Mouse (Mus musculus): Measurements from ENCODE around the gene Eif2ak2. TPM values are rescaled to one million over a fixed set of nuclear protein-coding genes. Genes with fewer than 3 reads are reported as not detected.
A peak's percentile ranks its signal among the peaks of the same experiment; 100 is the strongest.

Eif2ak2 gene
- total RNA-seq (2021): 10 to 100 TPM; 18.8 to 20.7 TPM
- long read RNA-seq, experiment 1, full-length matches to known transcripts: 1 of 1 reads
- long read RNA-seq, experiment 1, partial matches to known transcripts: 0 of 1 reads
- long read RNA-seq, experiment 1, other reads (novel, unspliced or antisense): 0 of 1 reads
- long read RNA-seq, experiment 2, full-length matches to known transcripts: 2 of 5 reads
- long read RNA-seq, experiment 2, partial matches to known transcripts: 2 of 5 reads
- long read RNA-seq, experiment 2, other reads (novel, unspliced or antisense): 1 of 5 reads

DNA sequence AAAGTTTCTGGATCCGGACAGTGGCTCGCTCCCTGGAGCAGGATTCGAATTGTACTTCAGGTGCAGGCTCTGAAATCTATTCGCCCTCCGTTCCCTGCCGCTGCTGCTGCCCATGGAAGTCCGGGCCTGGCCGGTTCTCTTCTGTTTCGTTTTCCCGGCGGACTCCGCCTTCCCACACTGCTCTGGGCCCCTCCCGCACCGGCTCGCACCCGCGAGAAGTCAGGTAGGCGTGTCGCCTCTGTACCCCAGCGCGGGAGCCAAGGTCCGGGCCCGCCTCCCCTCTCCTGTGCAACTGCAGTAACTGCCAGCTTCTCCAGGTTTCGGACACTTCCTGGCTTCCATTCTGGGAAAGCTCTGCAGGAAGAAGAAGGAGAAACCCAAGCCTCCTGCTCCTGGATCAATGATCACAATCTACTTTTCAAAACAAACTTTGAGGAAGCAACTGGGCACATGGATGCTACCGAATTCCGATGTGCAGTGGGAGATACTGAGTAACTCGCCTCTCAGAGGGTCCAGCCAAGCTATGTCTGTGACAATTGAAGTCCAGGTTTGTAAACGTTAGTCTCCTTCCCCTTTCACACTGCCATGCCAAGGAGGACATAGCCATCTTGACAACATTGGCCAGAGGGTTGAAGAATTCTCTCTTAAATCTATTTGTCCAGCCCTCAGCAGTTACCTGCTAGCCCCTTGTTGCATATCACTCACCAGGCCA, at the start of gene Eif2ak2:
TSS of gene Eif2ak2 (minus strand) at position 173 of the 712 bp plus-strand sequence.
- peak; percentile 79 for DNase-seq (ENCODE audit: low spot score in 2 of 2)

- no peak for DNase-seq (ENCODE audit: low spot score in 2 of 2)
Measured at GRCm38 (mm10) chr17:78917696-78918095, 35.3 kb upstream of the Eif2ak2 start.

GRCm38 (mm10) chr17:78916899-78917298, 34.5 kb upstream of the Eif2ak2 start:
- no peak for DNase-seq (ENCODE audit: low spot score in 2 of 2)

DNA sequence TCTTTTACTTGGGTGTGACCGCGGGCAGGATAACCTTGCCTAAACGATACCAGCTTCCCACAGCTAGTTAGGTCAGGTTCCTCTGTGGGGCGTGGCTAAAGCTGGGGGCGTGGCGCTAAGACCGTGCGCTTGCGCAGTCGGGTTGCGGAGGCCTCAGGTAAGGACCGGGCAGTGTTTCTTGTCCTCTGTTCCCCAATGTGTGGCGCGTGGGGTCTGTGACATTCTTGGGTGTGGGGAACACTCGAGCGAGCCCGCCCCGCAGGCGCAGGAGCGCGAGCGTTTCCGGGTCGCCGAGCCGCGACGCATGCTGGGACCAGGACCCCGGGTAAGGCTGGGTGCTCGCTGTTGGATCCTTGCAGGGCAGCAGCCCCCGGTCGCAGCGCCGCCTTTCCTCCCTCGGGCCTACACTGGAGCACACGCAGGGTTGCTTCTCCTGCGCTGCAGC, 34.0 kb upstream of the Eif2ak2 start, which contains the start of gene Cebpzos:
TSS of gene Cebpzos (plus strand) at position 132 of the 445 bp plus-strand sequence.
- DNase-seq (ENCODE audit: low spot score in 2 of 2): peak; percentile 79 to 83

GRCm38 (mm10) chr17:78915772-78916171, 33.4 kb upstream of the Eif2ak2 start:
- DNase-seq (ENCODE audit: low spot score in 2 of 2): no peak

- no peak for DNase-seq (ENCODE audit: low spot score in 2 of 2)
Measured at GRCm38 (mm10) chr17:78913921-78914320, 31.5 kb upstream of the Eif2ak2 start.

- DNase-seq (ENCODE audit: low spot score in 2 of 2): no peak
Measured at GRCm38 (mm10) chr17:78912861-78913281, 30.5 kb upstream of the Eif2ak2 start.

GRCm38 (mm10) chr17:78909374-78909773, 27.0 kb upstream of the Eif2ak2 start:
- DNase-seq (ENCODE audit: low spot score in 2 of 2): no peak

- DNase-seq (ENCODE audit: low spot score in 2 of 2): no peak
Measured at GRCm38 (mm10) chr17:78906892-78907291, 24.5 kb upstream of the Eif2ak2 start, which contains the start of gene Sult6b1. Sult6b1 (minus strand) TSS chr17:78906992.

DNA sequence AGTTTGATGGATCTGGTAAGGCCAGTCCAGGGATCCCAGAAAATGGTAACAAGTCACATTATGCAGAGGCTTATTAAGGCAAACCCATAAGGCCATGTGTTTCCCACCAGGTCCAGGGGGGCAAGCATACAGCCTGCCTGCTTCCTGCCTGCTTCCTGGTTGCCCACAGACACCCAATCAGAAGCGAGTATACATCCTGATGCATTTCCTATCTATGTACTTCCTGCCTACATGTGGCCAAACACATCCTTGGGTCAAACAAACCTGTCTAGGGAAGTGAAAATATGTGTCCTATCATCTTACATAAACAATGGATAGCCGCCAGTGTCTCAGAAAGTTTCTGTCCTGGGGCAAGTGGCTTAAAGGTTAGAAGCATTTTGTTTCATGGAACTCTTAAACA, 20.8 kb upstream of the Eif2ak2 start:
- DNase-seq (ENCODE audit: low spot score in 2 of 2): no peak

DNA sequence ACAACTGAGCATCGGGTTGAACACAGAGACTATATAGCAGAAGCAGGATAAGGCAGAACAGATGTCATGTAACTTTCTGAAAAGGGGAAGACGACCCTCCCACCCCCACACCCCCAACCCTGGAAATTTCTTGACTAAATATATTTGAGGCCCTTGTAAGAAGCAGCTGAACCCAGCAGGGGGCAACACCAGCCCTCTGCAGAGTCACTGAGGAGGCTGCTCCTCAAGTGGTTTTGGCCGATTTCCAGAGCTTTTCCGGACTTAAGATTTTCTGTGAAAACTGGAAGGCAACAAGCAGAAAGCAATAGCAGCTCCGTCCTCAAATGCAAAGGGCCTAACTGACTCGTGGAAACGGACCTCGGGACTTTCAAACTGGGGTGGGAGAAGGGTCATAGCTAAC, 13.0 kb upstream of the Eif2ak2 start:
- no peak for DNase-seq (ENCODE audit: low spot score in 2 of 2)

DNA sequence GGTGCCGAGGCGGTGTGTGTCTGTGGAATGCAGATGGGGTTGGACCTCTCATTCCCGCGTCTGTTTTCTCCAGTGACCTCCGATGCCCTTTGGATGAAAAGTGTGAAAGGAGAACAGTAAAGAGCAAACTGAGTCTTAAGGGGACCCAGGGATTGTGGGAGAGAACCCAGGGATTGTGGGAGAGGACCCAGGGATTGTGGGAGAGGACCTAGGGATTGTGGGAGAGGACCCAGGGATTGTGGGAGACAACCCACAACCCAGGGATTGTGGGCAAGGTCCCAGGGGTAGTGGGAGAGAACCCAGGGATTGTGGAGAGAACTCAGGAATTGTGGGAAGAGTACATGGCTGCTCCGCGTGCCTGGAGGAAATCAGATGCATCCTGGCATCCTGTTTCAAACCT, 12.6 kb upstream of the Eif2ak2 start:
- DNase-seq (ENCODE audit: low spot score in 2 of 2): no peak

DNA sequence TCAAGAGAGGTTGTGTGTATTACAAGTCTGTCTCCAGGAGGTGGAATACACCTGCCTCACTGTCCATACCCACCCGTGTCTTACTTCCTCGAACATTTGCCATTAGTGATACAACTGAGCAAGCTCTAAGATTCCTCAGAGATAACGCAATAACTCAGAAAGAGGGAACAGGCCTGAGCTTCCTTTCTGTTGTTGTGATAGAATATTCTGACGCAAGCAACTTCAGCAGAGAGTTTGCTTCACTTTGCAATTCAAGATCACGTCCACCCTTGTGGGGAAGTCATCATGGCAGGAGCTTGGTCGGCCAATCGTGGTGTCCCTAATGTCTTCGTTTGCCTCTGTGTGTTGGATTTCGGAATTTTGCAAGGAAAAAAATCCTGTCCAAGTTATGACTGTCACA, 8.6 kb upstream of the Eif2ak2 start:
- DNase-seq (ENCODE audit: low spot score in 2 of 2): no peak

DNA sequence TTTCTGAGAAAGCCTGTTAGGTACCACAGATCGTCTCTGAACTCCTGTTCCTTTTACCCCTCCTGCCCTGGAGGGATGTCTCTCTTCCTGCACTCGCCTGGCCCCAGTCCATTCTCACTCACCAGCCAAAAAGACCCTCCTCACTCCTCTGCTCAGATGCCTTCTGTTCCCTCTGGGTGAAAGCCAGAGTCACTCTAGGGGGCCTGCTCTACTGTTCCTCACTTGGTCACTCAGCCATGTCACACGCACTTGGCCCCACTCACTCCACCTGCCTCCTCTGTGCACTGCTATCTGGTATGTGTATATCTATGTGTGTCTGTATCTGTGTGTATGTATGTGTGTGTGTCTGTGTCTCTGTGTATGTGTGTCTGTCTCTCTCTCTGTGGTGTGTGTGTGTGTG, 6.8 kb upstream of the Eif2ak2 start:
- no peak for DNase-seq (ENCODE audit: low spot score in 2 of 2)

GRCm38 (mm10) chr17:78888554-78888953, 6.2 kb upstream of the Eif2ak2 start:
- peak in 1 of 2 experiments; percentile 15 for DNase-seq (ENCODE audit: low spot score in 2 of 2)

DNA sequence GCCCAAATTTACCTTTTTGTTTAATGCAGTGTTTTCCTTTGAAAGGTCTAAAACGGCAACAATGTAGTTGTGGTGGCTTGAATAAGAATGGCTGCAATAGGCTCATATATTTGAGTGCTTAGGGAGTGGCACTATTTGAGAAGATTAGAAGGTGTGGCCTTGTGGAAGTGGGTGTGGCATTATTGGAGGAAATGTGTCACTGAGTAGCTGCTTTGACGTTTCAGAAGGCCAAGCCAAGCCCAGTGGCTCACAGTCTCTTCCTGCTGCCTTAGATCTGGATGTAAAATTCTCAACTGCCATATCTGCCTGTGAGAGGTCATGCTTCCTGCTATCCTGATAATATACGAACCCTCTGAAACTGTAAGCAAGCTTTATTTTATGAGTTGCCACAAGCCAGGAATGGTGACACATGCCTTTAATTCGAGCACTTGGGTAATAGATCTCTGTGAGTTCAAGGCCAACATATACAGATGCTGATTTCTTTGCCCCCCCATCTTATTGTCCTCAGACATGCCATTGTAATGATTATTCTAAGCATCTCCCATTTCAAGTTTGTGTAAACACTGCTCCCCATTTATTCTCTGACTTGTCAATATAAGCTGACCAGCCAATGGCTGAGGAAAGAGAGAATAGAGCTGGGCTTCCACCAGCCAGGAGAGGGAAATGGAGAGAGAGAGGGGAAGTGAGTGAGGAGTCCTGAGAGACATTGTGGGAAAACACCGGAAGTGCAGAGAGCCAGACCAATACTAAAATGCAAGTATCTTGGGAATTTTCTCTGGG, 3.1 kb upstream of the Eif2ak2 start:
- no peak for DNase-seq (ENCODE audit: low spot score in 2 of 2)

DNA sequence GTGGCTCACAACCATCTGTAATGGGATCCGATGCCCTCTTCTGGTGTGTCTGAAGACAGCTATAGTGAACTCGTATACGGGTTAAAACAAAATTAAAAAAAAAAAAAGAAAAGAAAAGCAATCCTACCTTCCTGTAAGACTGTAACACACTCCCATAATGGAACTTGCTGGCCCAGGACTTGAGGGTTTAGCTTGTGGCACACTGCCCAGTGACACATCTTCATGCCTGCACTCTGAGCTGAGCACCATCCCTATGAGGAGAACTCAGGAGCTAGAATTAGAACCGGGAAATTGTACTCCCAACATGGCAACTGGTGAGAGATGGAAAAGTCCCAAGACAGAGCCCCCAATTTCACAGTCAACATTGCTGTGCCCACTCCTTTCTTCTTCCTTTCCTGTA, 918 bp upstream of the Eif2ak2 start:
- no peak for DNase-seq (ENCODE audit: low spot score in 2 of 2)

GRCm38 (mm10) chr17:78881878-78882304, 482 bp downstream of the Eif2ak2 start:
- DNase-seq (ENCODE audit: low spot score in 2 of 2): no peak

- DNase-seq (ENCODE audit: low spot score in 2 of 2): no peak
Measured at GRCm38 (mm10) chr17:78873886-78874285, 8.5 kb downstream of the Eif2ak2 start.

GRCm38 (mm10) chr17:78856243-78856642, 26.1 kb downstream of the Eif2ak2 start:
- no peak for DNase-seq (ENCODE audit: low spot score in 2 of 2)

DNA sequence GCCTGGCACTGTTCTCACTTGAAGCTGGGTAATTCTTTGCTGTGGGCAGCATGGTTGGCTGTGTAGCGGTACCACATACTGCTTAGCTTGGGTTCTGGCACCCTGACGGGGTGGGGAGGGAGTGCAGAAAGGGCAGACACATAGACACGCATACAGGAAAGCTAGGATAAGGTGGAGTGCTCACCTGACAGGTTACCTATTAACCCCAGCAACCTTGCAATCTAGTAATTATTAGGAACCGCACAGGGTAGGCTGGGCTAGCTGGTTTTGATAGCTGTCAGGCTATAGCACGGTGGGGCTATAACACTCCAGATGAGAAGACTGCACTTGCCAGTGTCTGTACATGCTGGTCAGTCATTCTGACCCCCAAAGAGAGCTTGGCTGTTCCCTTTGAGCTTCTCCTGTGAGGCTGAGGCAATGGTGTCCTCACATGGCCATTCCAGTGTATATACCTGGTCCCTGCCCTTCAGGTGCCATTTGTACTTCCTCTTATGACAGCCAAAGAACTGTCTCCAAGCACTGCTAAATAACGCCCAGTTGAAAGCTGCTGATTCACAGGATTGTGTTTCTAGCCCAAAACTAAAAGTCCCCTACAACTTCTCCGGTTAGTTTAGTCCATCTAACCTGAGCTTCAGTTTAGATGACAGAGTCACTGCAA, 40.0 kb downstream of the Eif2ak2 start:
- no peak for DNase-seq (ENCODE audit: low spot score in 2 of 2)
